8 mouse cellular contexts compared by ENCODE assay signal in the genomic region with DNA sequence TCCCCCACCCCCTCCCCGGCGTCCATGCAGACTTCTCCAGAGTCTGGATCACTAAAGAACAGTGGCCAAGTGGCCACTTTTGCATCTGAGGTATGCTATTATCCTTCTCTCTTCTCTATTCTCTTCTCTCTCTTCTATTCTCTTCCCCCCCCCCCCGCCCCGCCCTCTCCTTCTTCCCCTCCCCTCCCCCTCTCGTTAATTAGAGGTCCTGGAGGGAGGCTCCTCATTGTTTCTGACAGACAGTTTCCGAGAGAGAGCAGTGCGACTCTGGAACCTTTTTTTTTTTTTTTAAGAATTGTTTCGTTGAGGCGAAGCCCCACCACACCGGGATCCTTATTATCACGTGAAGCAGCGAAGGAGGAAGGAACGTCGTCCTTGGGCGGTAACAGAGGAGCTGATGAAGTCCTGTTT.
A peak's percentile ranks its signal among the peaks of the same experiment; 100 is the strongest.
DNase-seq lines count a peak whose midpoint lies in the region; ATAC-seq and TF ChIP-seq lines count a peak whose summit lies in the region.

No protein-coding gene starts in this region.

- no peaks in the 10 kb centered on the region for H3K9me3 ChIP-seq in hindbrain, embryonic 12.5 days (replicated peaks)
- no peaks in the 10 kb centered on the region for H3K9me3 ChIP-seq in midbrain, embryonic 11.5 days (ENCODE audit: control insufficient read depth, low read length)

- H3K27me3 ChIP-seq in hindbrain, embryonic 12.5 days, result no peaks in the 10 kb centered on the region
- H3K27me3 ChIP-seq in midbrain, embryonic 11.5 days (ENCODE audit: control insufficient read depth, insufficient read depth, low read length), result no peaks in the 10 kb centered on the region

- TF ChIP-seq CTCF in left cerebral cortex, adult 2 months (IDR thresholded peaks at IDR 0.05), result no peak

- peaks cover 13% of the 10 kb centered on the region for H3K4me1 ChIP-seq in hindbrain, embryonic 12.5 days
- peaks cover 9% of the 10 kb centered on the region; the same call in 1 of the 2 replicates for H3K4me1 ChIP-seq in midbrain, embryonic 11.5 days (ENCODE audit: control insufficient read depth, insufficient read depth, low read length)

- 0% methylated on average over 13 of the region's 15 CpGs for WGBS in hindbrain, embryonic 12.5 days
- 2% methylated on average over 12 of the region's 15 CpGs for WGBS in midbrain, embryonic 11.5 days

- DNase-seq in left cerebral cortex, adult 2 months (ENCODE audit: extremely low spot score in 1 of 2, low spot score in 2 of 2), result no peak
- DNase-seq in left cerebral cortex, postnatal 36 days (ENCODE audit: low spot score in 2 of 2), result no peak
- DNase-seq in embryo, embryonic 10 days (ENCODE audit: low spot score), result peak; percentile 66
- no peak for DNase-seq in midbrain, embryonic 11.5 days (ENCODE audit: low spot score, missing footprints)
- no peak for DNase-seq in adrenal gland, postnatal 4 days (ENCODE audit: low spot score in 2 of 2)
- no peak for DNase-seq in lung, postnatal 14 days

- ATAC-seq in hindbrain, embryonic 12.5 days (ENCODE audit: low FRiP score), result peak; percentile 57
- ATAC-seq in midbrain, embryonic 11.5 days (ENCODE audit: low FRiP score), result peak; percentile 45
- ATAC-seq in inflammation-experienced regulatory T-cells, adult 6 months, result no peak

- intact Hi-C loops in left cerebral cortex, adult 2 months (cut with DNase I), result loop anchor here (2.0 to 5.0 kb wide), 2 partner anchors 65 to 79 kb away; a partner anchor contains a TSS
- intact Hi-C loops in left cerebral cortex, postnatal 36 days (cut with DNase I), result loop anchor here (5.0 kb wide), 1 partner anchor 65 kb away; a partner anchor contains a TSS

- H3K36me3 ChIP-seq in hindbrain, embryonic 12.5 days, result no peaks in the 10 kb centered on the region
- H3K36me3 ChIP-seq in midbrain, embryonic 11.5 days (ENCODE audit: control insufficient read depth, insufficient read depth, low read length), result no peaks in the 10 kb centered on the region

- H3K4me2 ChIP-seq in hindbrain, embryonic 12.5 days (replicated peaks), result peak overlapping the region; percentile 65
- H3K4me2 ChIP-seq in midbrain, embryonic 11.5 days, result peak overlapping the region; percentile 70

- H3K9ac ChIP-seq in hindbrain, embryonic 12.5 days, result peak overlapping the region; percentile 57
- peak overlapping the region; percentile 53 for H3K9ac ChIP-seq in midbrain, embryonic 11.5 days (ENCODE audit: low read length)

- peak overlapping the region; percentile 3; the same call in 1 of the 2 replicates for H3K27ac ChIP-seq in left cerebral cortex, adult 2 months
- H3K27ac ChIP-seq in hindbrain, embryonic 12.5 days, result peak overlapping the region; percentile 92
- peak overlapping the region; percentile 88 for H3K27ac ChIP-seq in midbrain, embryonic 11.5 days (ENCODE audit: low read depth, low read length)

- peak overlapping the region; percentile 46 for H3K4me3 ChIP-seq in left cerebral cortex, adult 2 months
- H3K4me3 ChIP-seq in hindbrain, embryonic 12.5 days, result peak overlapping the region; percentile 34
- peak overlapping the region; percentile 27 for H3K4me3 ChIP-seq in midbrain, embryonic 11.5 days (ENCODE audit: low read depth, low read length)

Comparison
In these comparisons a context has a peak if more than half of its experiments do, and no peak if none do; other contexts are left out.
1. H3K27ac ChIP-seq: peak in every context shown above with its lines; median percentile 92 in hindbrain, embryonic 12.5 days; 88 in midbrain, embryonic 11.5 days; 3 in left cerebral cortex, adult 2 months.